Mouse (Mus musculus) stomach, embryonic 14.5 days (tissue): Measurements from ENCODE around the gene Gm28043. TPM values are rescaled to one million over a fixed set of nuclear protein-coding genes. Genes with fewer than 3 reads are reported as not detected.
A peak's percentile ranks its signal among the peaks of the same experiment; 100 is the strongest.

ENCODE experiments used
- ATAC-seq: fragments of 200-750 bp; cut with Nextera tagmentation; 2 replicates; pipeline ENCODE4 v1.8.0; 2017; ENCODE audit warnings: low read depth, moderate TSS enrichment; ENCODE audit not compliant: insufficient number of reproducible peaks, insufficient read depth, low FRiP score
- H3K27ac ChIP-seq: fragments of 300-500 bp; sonication (generic); 2 replicates; pipeline ENCODE4 v1.5.1; 2014; ENCODE audit warnings: mild to moderate bottlenecking, low read length, moderate library complexity, mixed read lengths
- H3K27me3 ChIP-seq: fragments of 300-500 bp; sonication (generic); 2 replicates; pipeline ENCODE4 v1.6.1; 2014; ENCODE audit warnings: low read length, control low read depth, mixed read lengths; ENCODE audit not compliant: control insufficient read depth, insufficient read depth
- H3K36me3 ChIP-seq: fragments of 300-500 bp; sonication (generic); 2 replicates; pipeline ENCODE4 v1.6.1; 2014; ENCODE audit warnings: mild to moderate bottlenecking, control low read depth, low read length, moderate library complexity, mixed read lengths; ENCODE audit not compliant: control insufficient read depth, insufficient read depth
- H3K4me1 ChIP-seq: fragments of 300-500 bp; sonication (generic); 2 replicates; pipeline ENCODE4 v1.6.1; 2014; ENCODE audit warnings: low read length, control low read depth, mixed read lengths; ENCODE audit not compliant: control insufficient read depth, insufficient read depth
- H3K4me2 ChIP-seq: fragments of 300-500 bp; sonication (generic); replicated peaks from 2 replicates; pipeline ENCODE4 v1.6.1; 2014; ENCODE audit warnings: low read depth, low read length, control low read depth
- H3K4me3 ChIP-seq: fragments of 300-500 bp; sonication (generic); 2 replicates; pipeline ENCODE4 v1.5.1; 2014; ENCODE audit warnings: low read depth, low read length, control low read depth
- H3K9ac ChIP-seq: fragments of 300-500 bp; sonication (generic); replicated peaks from 2 replicates; pipeline ENCODE4 v1.6.1; 2014; ENCODE audit warnings: low read depth, mild to moderate bottlenecking, control low read depth, low read length, moderate library complexity, mixed read lengths
- H3K9me3 ChIP-seq: fragments of 300-500 bp; sonication (generic); 2 replicates; pipeline ENCODE4 v1.6.1; 2016; ENCODE audit warnings: low read depth, low read length, control low read depth; ENCODE audit not compliant: control insufficient read depth
- WGBS: fragments of 180-500 bp; shearing (Covaris S2); extraction: QIAGEN DNeasy Blood & Tissue Kit; methylation state at CpG from one replicate; pipeline ENCODE4 v1.1.7; 2014; 5-methylcytosine and 5-hydroxymethylcytosine counted together
- polyA plus RNA-seq: library from polyadenylated mRNA; unstranded; fragments of >200 nt; fragmentation: Nextera tagmentation; extraction: Ambion mirVana; gene quantifications from 2 replicates; pipeline ENCODE4 v1.2.1, GENCODE M21; 2014

The Gm28043 gene
- polyA plus RNA-seq, 1 experiment from 2014 or later = 2.7 TPM

- no peak overlapping the region for H3K4me2 ChIP-seq
- no peak for ATAC-seq
- no peak overlapping the region for H3K27ac ChIP-seq
- H3K36me3 ChIP-seq = peaks cover 48% of the 10 kb centered on the region
- no peaks in the 10 kb centered on the region for H3K9me3 ChIP-seq
- 82% methylated on average over 4 of the region's 4 CpGs for WGBS
- no peaks in the 10 kb centered on the region for H3K27me3 ChIP-seq
- H3K4me3 ChIP-seq = no peak overlapping the region
- no peaks in the 10 kb centered on the region for H3K4me1 ChIP-seq
- no peak overlapping the region for H3K9ac ChIP-seq
Measured at GRCm38 (mm10) chr17:29702938-29703710, 88.4 kb downstream of the Gm28043 start.

- peaks cover 32% of the 10 kb centered on the region for H3K36me3 ChIP-seq
- ATAC-seq = 0 out of 2 replicates have a peak, but pooled peaks have one; percentile 26
- H3K4me2 ChIP-seq = no peak overlapping the region
Measured at GRCm38 (mm10) chr17:29704781-29705180, 90.1 kb downstream of the Gm28043 start.

GRCm38 (mm10) chr17:29705881-29706280, 91.2 kb downstream of the Gm28043 start:
- H3K36me3 ChIP-seq = peaks cover 25% of the 10 kb centered on the region
- H3K4me2 ChIP-seq = no peak overlapping the region
- no peak overlapping the region for H3K4me3 ChIP-seq
- H3K9ac ChIP-seq = no peak overlapping the region
- 77% methylated on average over 5 of the region's 5 CpGs for WGBS
- 0 out of 2 replicates have a peak, but pooled peaks cover 4% of the 10 kb centered on the region for H3K4me1 ChIP-seq
- no peak overlapping the region for H3K27ac ChIP-seq
- H3K9me3 ChIP-seq = no peaks in the 10 kb centered on the region
- ATAC-seq = no peak
- no peaks in the 10 kb centered on the region for H3K27me3 ChIP-seq

More at GRCm38 (mm10) chr17:29704781-29705180, 90.1 kb downstream of the Gm28043 start:
- H3K4me3 ChIP-seq = no peak overlapping the region
- 34% methylated on average over 3 of the region's 3 CpGs for whole genome bisulfite sequencing
- H3K9me3 ChIP-seq = no peaks in the 10 kb centered on the region
- no peak overlapping the region for H3K27ac ChIP-seq
- no peaks in the 10 kb centered on the region for H3K4me1 ChIP-seq
- no peaks in the 10 kb centered on the region for H3K27me3 ChIP-seq
- no peak overlapping the region for H3K9ac ChIP-seq

GRCm38 (mm10) chr17:29706981-29707545, 92.4 kb downstream of the Gm28043 start:
- Histone ChIP-seq H3K27ac (no peak overlapping the region), H3K4me3 (no peak overlapping the region), H3K27me3 (no peaks in the 10 kb centered on the region), H3K4me1 (peaks cover 15% of the 10 kb centered on the region; the same call in 1 of the 2 replicates), H3K4me2 (no peak overlapping the region), H3K9me3 (no peaks in the 10 kb centered on the region), H3K36me3 (peaks cover 17% of the 10 kb centered on the region), H3K9ac (no peak overlapping the region)
- WGBS = 62% methylated on average over 5 of the region's 5 CpGs
- ATAC-seq = no peak

GRCm38 (mm10) chr17:29708783-29709182, 94.1 kb downstream of the Gm28043 start:
- ATAC-seq = no peak
- no peak overlapping the region for H3K4me3 ChIP-seq
- H3K4me1 ChIP-seq = peaks cover 24% of the 10 kb centered on the region; the same call in 1 of the 2 replicates
- no peaks in the 10 kb centered on the region for H3K9me3 ChIP-seq
- no peak overlapping the region for H3K4me2 ChIP-seq
- WGBS = 71% methylated on average over 5 of the region's 5 CpGs
- peaks cover 1% of the 10 kb centered on the region for H3K36me3 ChIP-seq
- no peak overlapping the region for H3K27ac ChIP-seq
- no peaks in the 10 kb centered on the region for H3K27me3 ChIP-seq
- H3K9ac ChIP-seq = no peak overlapping the region

- no peak for ATAC-seq
- Histone ChIP-seq H3K4me2 (no peak overlapping the region), H3K4me1 (peaks cover 24% of the 10 kb centered on the region; the same call in 1 of the 2 replicates), H3K27me3 (no peaks in the 10 kb centered on the region), H3K36me3 (no peaks in the 10 kb centered on the region), H3K9me3 (no peaks in the 10 kb centered on the region), H3K4me3 (no peak overlapping the region), H3K9ac (no peak overlapping the region), H3K27ac (no peak overlapping the region)
- 58% methylated on average over 11 of the region's 11 CpGs for WGBS
Measured at GRCm38 (mm10) chr17:29710562-29711044, 95.9 kb downstream of the Gm28043 start.

- H3K9ac ChIP-seq = no peak overlapping the region
- H3K27me3 ChIP-seq = no peaks in the 10 kb centered on the region
- ATAC-seq = no peak
- H3K4me3 ChIP-seq = no peak overlapping the region
- H3K36me3 ChIP-seq = no peaks in the 10 kb centered on the region
- H3K4me1 ChIP-seq = peaks cover 30% of the 10 kb centered on the region; the same call in 1 of the 2 replicates
- H3K9me3 ChIP-seq = no peaks in the 10 kb centered on the region
- H3K27ac ChIP-seq = no peak overlapping the region
- no peak overlapping the region for H3K4me2 ChIP-seq
- WGBS = 54% methylated on average over 19 of the region's 19 CpGs
Measured at GRCm38 (mm10) chr17:29711076-29711744, 96.5 kb downstream of the Gm28043 start.

GRCm38 (mm10) chr17:29711745-29712431, 97.2 kb downstream of the Gm28043 start:
- H3K4me1 ChIP-seq = peaks cover 33% of the 10 kb centered on the region; the same call in 1 of the 2 replicates
- no peaks in the 10 kb centered on the region for H3K9me3 ChIP-seq
- H3K9ac ChIP-seq = no peak overlapping the region
- H3K27ac ChIP-seq = no peak overlapping the region
- no peaks in the 10 kb centered on the region for H3K27me3 ChIP-seq
- no peak overlapping the region for H3K4me2 ChIP-seq
- ATAC-seq = no peak
- 46% methylated on average over 8 of the region's 8 CpGs for WGBS
- no peaks in the 10 kb centered on the region for H3K36me3 ChIP-seq
- H3K4me3 ChIP-seq = no peak overlapping the region
